Mouse (Mus musculus) liver, embryonic 14.5 days (tissue): ENCODE measurements around the gene Top1.

Experiments
- CTCF ChIP-seq: IDR thresholded peaks from 2 replicates; pipeline ENCODE4 v1.5.1; 2016; ENCODE audit warnings: antibody characterized with exemption, low read depth, control low read depth
- EP300 ChIP-seq: IDR thresholded peaks from 2 replicates; pipeline ENCODE4 v1.6.1; 2016; ENCODE audit warnings: antibody characterized with exemption, low read depth

DNA sequence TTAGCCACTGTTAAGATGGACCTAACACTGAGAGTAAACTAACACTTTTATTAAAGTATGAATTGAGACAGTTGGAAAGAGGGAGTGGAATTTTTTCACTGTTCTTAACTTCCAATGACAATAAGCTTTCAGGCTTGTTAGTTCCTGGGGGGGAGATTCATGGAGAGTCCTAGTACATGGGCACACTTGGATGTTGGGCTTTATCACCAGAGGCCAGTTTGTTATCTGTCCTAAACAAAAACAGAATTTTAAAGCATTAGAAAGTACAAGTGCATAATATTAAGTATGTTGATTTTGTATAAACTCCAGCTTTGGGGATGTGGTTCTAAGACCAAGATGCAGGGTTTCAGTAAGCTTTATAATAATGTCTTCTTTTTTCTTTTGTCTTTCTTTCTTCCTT is 13.1 kb downstream of the Top1 start:
- TF ChIP-seq CTCF (no peak), EP300 (peak; percentile 40; the same call in 1 of the 2 replicates)
